Mouse (Mus musculus) E14TG2a.4 (cell line): ENCODE measurements at regions not wholly inside any gene's neighbourhood (a gene's known extent, or its start where the extent isn't known, plus 50 kb on each side); places are given as distances from the start of the nearest gene placed in this dataset.

ENCODE experiments used
- CTCF ChIP-seq: conservative IDR thresholded peaks from 2 replicates; pipeline ENCODE4 v1.5.1; 2014; ENCODE audit warnings: low read length
- POU5F1 ChIP-seq: IDR thresholded peaks from 2 replicates; pipeline ENCODE4 v1.6.1; 2014; ENCODE audit warnings: low read length, borderline replicate concordance

- TF ChIP-seq CTCF (no peak), POU5F1 (no peak)
Measured at GRCm38 (mm10) chr8:90761446-90761845, 55.7 kb downstream of the Gm19935 start.
